Mouse (Mus musculus): ENCODE measurements around the gene Chchd2.

DNA sequence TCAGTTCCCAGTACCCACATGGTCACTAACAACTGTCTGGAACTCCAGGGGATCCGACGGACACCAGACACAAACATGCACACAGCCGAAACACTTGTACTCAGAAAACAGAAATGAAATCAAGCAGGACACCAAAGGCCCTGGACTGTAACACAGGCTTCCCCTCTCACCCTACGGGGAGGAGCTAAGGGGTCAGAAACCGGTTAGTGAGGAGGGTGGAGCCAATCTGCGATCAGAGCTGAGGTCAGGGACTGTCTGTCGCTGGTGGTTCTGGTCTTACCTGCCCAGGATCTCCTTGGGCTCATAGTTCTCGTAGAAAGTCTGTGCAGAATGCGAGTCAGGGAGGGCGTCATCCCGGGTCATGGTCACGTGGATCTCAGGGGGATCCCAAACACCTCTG lies 13.3 kb downstream of the Chchd2 start:
- TF ChIP-seq EP300 (IDR thresholded peaks at IDR 0.05): no peak
- TF ChIP-seq CTCF (IDR thresholded peaks at IDR 0.05): no peak

Measured in lung, postnatal 0 days (tissue).